Mouse (Mus musculus): ENCODE measurements around the gene Plxnc1. TPM values are rescaled to one million over a fixed set of nuclear protein-coding genes. Genes with fewer than 3 reads are reported as not detected.

Plxnc1 gene
- polyA plus RNA-seq, 1 experiment from 2014 or later = 11.1 TPM

DNA sequence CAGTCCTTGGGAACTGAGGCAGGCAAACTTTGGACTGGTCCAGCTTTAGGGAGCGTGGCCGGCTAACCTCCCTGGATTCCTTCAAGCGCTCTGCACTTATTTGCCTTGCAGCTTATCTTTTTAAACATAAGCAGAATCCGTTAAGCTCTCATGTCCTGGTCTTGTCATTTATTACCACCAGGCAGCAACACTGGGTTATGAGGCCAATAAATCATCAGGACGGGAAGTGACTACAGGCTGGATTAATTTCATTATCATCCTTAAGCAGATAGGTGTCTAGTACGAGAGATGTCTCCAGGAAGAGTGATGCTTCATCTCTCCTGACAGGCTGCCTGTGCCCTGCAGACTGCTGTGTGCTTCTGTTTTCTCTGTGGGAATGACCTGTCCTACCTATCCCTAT, 136.4 kb downstream of the Plxnc1 start:
- WGBS = 83% methylated on average over 6 of the region's 6 CpGs
- no peaks in the 10 kb centered on the region for H3K9me3 ChIP-seq (ENCODE audit: control insufficient read depth, low read length)
- ATAC-seq = no peak

DNA sequence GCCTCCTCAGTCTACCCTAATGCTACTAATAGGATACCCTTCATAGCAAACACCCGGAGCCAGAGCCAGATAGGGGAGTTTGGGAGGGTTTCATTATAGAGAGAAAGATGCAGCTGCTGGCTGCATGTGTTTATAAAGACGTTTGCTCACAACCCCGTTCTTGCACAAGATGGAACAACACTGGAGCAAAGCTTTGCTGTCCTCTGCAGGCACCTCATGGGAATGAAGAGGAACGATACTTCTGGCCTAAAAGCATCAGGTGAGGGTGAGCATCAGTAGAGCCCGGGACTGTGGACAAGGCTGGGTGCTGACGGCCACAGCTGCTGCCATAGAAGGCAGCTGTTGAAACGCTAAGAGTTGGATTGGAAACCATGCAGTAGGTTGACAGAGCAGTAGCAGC, 137.3 kb downstream of the Plxnc1 start:
- no peaks in the 10 kb centered on the region for H3K27me3 ChIP-seq (replicated peaks; ENCODE audit: control insufficient read depth, insufficient read depth, low read length)
- no peak overlapping the region for H3K4me3 ChIP-seq (replicated peaks; ENCODE audit: low read length)
- H3K9me3 ChIP-seq (ENCODE audit: control insufficient read depth, low read length) = no peaks in the 10 kb centered on the region
- H3K36me3 ChIP-seq (ENCODE audit: control insufficient read depth, insufficient read depth) = no peaks in the 10 kb centered on the region
- H3K27ac ChIP-seq (ENCODE audit: low read length) = no peak overlapping the region
- peaks cover 7% of the 10 kb centered on the region for H3K4me1 ChIP-seq (replicated peaks; ENCODE audit: control insufficient read depth, insufficient read depth, low read length)
- no peak overlapping the region for H3K4me2 ChIP-seq (ENCODE audit: low read length)
- no peak for ATAC-seq
- 75% methylated on average over 7 of the region's 7 CpGs for WGBS
- no peak overlapping the region for H3K9ac ChIP-seq (replicated peaks; ENCODE audit: low read depth, low read length)

More for the DNA sequence above, 136.4 kb downstream of the Plxnc1 start:
- Histone ChIP-seq H3K9ac (replicated peaks; ENCODE audit: low read depth, low read length) (no peak overlapping the region), H3K4me2 (ENCODE audit: low read length) (no peak overlapping the region), H3K27ac (ENCODE audit: low read length) (no peak overlapping the region), H3K27me3 (replicated peaks; ENCODE audit: control insufficient read depth, insufficient read depth, low read length) (no peaks in the 10 kb centered on the region), H3K36me3 (ENCODE audit: control insufficient read depth, insufficient read depth) (no peaks in the 10 kb centered on the region), H3K4me1 (replicated peaks; ENCODE audit: control insufficient read depth, insufficient read depth, low read length) (peaks cover 16% of the 10 kb centered on the region), H3K4me3 (replicated peaks; ENCODE audit: low read length) (no peak overlapping the region)

DNA sequence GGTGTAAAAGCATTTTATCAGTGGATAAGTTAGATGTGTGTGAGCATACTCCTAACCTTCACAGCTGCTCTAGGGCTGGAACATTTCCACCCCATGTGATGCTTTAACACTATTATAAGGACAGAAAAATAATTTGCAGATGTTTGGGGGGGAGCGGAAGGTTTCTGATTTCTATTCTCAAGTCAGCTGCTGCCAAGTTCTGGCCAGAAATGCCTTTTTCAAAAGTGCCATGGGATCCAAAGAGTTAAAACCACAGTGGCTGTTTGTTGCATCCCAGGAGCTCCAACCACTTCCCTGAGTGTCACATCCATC, 139.8 kb downstream of the Plxnc1 start:
- no peak for ATAC-seq
- H3K4me1 ChIP-seq (replicated peaks; ENCODE audit: control insufficient read depth, insufficient read depth, low read length) = no peaks in the 10 kb centered on the region; the same call in 1 of the 2 replicates
- H3K4me3 ChIP-seq (replicated peaks; ENCODE audit: low read length) = no peak overlapping the region
- H3K4me2 ChIP-seq (ENCODE audit: low read length) = no peak overlapping the region
- H3K27ac ChIP-seq (ENCODE audit: low read length) = no peak overlapping the region
- H3K27me3 ChIP-seq (replicated peaks; ENCODE audit: control insufficient read depth, insufficient read depth, low read length) = no peaks in the 10 kb centered on the region
- H3K36me3 ChIP-seq (ENCODE audit: control insufficient read depth, insufficient read depth) = no peaks in the 10 kb centered on the region
- 82% methylated on average over 1 of the region's 1 CpGs for WGBS
- no peak overlapping the region for H3K9ac ChIP-seq (replicated peaks; ENCODE audit: low read depth, low read length)
- no peaks in the 10 kb centered on the region for H3K9me3 ChIP-seq (ENCODE audit: control insufficient read depth, low read length)

DNA sequence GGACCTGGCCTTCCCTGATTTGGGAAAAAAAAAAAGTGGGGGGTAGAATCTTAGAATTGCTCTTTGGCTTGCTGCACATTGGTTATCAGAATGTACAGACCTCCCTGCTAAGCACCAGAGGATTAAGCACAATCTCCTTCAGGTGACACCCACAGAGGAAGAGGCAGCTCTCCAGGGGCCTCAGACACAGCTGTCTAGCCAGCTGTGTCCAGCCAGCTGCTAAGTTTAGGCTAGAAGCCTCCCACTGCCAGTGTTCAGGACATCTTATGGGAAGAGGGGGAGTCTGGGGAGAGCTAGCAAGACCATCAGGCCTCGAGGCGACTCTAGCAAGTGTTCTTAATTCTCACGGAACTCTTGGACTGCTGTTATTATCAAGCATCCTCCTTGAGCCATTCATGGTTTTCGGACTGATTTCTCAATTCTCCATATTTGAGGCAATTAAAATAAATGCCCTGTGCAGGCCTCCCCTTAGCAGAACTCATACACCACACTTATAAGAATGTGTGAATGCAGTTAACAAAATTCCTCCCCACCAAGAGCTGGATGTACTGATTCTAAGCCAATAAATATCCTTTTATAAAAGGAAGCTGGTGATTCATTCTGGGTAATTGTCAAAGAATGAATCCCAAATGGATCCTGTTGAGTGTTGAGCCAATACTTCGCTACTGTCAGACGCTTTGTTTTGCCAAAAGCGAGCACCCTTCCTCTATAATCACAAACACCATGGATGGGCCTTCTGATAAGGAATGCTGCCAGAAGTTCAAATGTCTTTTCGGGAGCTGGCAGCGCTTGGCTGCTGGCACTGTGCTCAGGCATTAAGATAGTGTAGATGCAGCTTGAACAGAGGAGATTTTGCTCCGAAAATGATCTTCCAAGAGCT, 140.4 kb downstream of the Plxnc1 start:
- peaks cover 4% of the 10 kb centered on the region for H3K4me1 ChIP-seq (replicated peaks; ENCODE audit: control insufficient read depth, insufficient read depth, low read length)
- H3K4me3 ChIP-seq (replicated peaks; ENCODE audit: low read length) = no peak overlapping the region
- H3K9me3 ChIP-seq (ENCODE audit: control insufficient read depth, low read length) = no peaks in the 10 kb centered on the region
- H3K27ac ChIP-seq (ENCODE audit: low read length) = no peak overlapping the region
- H3K27me3 ChIP-seq (replicated peaks; ENCODE audit: control insufficient read depth, insufficient read depth, low read length) = no peaks in the 10 kb centered on the region
- WGBS = 62% methylated on average over 10 of the region's 10 CpGs
- H3K4me2 ChIP-seq (ENCODE audit: low read length) = no peak overlapping the region
- no peaks in the 10 kb centered on the region for H3K36me3 ChIP-seq (ENCODE audit: control insufficient read depth, insufficient read depth)
- ATAC-seq = peak; percentile 48
- no peak overlapping the region for H3K9ac ChIP-seq (replicated peaks; ENCODE audit: low read depth, low read length)

DNA sequence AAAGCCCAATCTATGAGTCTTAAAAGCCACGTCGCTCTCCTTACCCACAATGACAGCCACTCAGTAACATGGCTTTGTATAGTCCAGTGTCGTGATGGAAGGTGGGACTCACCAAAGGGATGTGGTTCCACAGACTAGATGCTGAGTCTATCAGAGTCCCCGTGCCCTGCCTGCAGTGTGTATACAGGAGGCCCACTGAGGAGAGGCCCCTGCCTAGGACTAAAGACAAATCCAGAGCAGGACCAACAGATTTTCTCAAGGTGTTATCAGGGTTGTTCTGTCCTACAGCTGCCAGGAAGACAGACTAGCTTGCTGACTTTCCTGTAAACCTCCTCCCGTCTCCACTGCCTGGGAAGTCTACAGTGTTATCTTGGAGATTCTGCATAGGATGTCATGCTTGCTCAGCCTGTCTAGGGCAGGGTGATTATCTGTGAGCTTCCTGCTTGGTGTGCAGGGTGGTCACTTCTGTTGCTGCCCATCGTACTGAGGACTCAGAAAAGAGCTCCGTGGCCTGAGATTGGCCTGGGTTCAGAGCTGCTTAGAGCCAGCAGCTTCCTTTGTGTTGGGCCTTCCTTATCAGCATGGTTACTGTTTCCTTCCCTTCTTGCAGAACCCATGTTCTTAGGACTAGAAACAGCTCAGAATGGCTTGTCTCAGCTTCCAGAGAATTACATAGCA, 143.8 kb downstream of the Plxnc1 start:
- Histone ChIP-seq H3K4me2 (ENCODE audit: low read length) (no peak overlapping the region), H3K27me3 (replicated peaks; ENCODE audit: control insufficient read depth, insufficient read depth, low read length) (no peaks in the 10 kb centered on the region), H3K9me3 (ENCODE audit: control insufficient read depth, low read length) (no peaks in the 10 kb centered on the region), H3K27ac (ENCODE audit: low read length) (no peak overlapping the region), H3K9ac (replicated peaks; ENCODE audit: low read depth, low read length) (no peak overlapping the region), H3K4me3 (replicated peaks; ENCODE audit: low read length) (no peak overlapping the region), H3K4me1 (replicated peaks; ENCODE audit: control insufficient read depth, insufficient read depth, low read length) (peaks cover 6% of the 10 kb centered on the region), H3K36me3 (ENCODE audit: control insufficient read depth, insufficient read depth) (peaks cover 2% of the 10 kb centered on the region; the same call in 1 of the 2 replicates)
- 86% methylated on average over 7 of the region's 7 CpGs for WGBS
- no peak for ATAC-seq

DNA sequence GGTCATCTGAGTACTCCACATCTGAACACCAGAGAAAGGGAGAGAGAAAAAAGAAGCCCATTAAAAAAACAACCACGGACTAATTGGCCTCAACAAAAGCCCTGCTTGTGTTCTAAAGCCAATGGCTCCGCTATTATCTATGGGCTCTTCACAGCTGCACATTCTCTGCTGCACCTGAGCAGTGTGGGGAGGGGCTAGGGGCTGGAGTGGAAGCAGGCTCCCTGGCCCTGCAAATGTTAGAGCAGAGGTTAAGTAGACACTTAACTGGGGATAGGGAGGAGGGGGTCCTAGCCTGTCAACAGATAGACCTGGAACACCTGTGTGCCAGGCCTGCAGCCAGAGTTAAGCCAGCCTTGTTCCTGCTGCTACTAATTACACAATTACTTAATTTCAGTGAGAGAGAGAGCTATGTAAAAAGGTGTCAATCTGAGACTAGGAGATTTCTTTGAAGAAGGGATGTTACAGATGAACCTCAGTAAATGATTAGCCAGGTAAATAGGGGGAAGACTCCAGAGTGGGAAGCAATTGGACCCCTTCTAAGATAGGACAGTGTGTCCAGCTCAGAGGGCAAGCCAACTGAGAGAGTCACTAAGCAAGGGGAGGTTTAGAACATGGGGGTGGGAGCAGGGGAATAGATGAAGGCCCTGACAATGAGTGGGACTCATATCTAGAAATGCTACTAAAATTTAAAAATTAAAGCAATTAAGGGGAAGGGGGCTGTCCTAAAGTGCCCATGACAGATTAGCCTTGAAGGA, 145.0 kb downstream of the Plxnc1 start:
- ATAC-seq = no peak; the same call in 1 of the 2 replicates
- peaks cover 6% of the 10 kb centered on the region for H3K4me1 ChIP-seq (replicated peaks; ENCODE audit: control insufficient read depth, insufficient read depth, low read length)
- no peaks in the 10 kb centered on the region for H3K9me3 ChIP-seq (ENCODE audit: control insufficient read depth, low read length)
- H3K4me2 ChIP-seq (ENCODE audit: low read length) = no peak overlapping the region
- 14% methylated on average over 2 of the region's 2 CpGs for WGBS
- 0 out of 2 replicates have a peak overlapping the region, but pooled peaks have one; percentile 10 for H3K27ac ChIP-seq (ENCODE audit: low read length)
- H3K36me3 ChIP-seq (ENCODE audit: control insufficient read depth, insufficient read depth) = peaks cover 4% of the 10 kb centered on the region; the same call in 1 of the 2 replicates
- no peak overlapping the region for H3K9ac ChIP-seq (replicated peaks; ENCODE audit: low read depth, low read length)
- no peaks in the 10 kb centered on the region for H3K27me3 ChIP-seq (replicated peaks; ENCODE audit: control insufficient read depth, insufficient read depth, low read length)
- no peak overlapping the region for H3K4me3 ChIP-seq (replicated peaks; ENCODE audit: low read length)

DNA sequence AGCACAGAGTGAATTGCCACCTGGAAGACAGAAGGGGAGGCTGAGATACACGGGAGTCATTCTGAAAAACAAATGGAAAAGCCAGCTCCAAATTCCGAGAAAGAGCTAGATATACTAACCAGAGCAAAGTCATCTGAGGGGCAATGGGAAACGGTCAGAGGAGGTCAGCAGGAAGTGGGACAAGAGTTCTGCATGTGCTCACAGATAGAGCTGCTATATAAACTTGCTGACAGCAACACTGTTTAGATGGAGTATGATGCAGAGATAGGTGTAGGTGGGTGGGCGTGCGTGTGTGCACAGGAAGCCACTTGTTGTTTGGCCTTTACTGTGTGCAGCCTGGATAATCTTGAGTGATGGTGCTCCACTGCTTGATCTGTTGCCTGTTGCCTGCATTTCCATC, 146.5 kb downstream of the Plxnc1 start:
- H3K4me2 ChIP-seq (ENCODE audit: low read length) = no peak overlapping the region
- no peak overlapping the region for H3K9ac ChIP-seq (replicated peaks; ENCODE audit: low read depth, low read length)
- ATAC-seq = no peak
- H3K9me3 ChIP-seq (ENCODE audit: control insufficient read depth, low read length) = no peaks in the 10 kb centered on the region
- H3K36me3 ChIP-seq (ENCODE audit: control insufficient read depth, insufficient read depth) = peaks cover 7% of the 10 kb centered on the region
- no peaks in the 10 kb centered on the region for H3K27me3 ChIP-seq (replicated peaks; ENCODE audit: control insufficient read depth, insufficient read depth, low read length)
- H3K4me3 ChIP-seq (replicated peaks; ENCODE audit: low read length) = no peak overlapping the region
- WGBS = 92% methylated on average over 5 of the region's 5 CpGs
- H3K27ac ChIP-seq (ENCODE audit: low read length) = no peak overlapping the region
- peaks cover 12% of the 10 kb centered on the region for H3K4me1 ChIP-seq (replicated peaks; ENCODE audit: control insufficient read depth, insufficient read depth, low read length)

DNA sequence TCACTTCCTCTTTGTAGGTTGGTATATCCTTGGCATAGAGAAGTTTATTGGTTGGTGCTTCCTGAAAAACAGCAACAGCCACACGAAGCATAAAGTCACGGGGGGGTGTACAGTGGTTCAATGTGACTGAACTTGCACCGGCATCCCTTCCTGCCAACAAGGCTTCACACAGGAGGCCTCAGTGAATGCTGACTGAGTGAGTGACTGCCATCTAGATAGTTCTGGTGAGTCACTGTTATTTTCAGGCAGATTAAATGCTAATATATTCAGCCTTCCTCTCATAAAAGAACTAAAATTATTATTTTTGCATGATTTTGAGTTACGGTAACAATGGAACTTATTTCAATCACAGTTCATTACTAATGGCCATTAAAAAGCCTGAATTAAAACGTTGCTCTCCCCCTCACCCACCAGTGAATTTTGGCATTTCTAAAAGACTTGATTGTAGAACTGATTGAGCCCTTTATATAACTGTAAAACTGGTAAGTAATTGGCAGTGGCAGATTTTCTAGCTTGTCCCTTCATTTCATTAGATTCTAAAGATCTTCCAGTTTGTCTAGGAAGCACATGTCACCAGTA, 149.9 kb downstream of the Plxnc1 start:
- H3K9me3 ChIP-seq (ENCODE audit: control insufficient read depth, low read length) = no peaks in the 10 kb centered on the region
- H3K4me1 ChIP-seq (replicated peaks; ENCODE audit: control insufficient read depth, insufficient read depth, low read length) = peaks cover 12% of the 10 kb centered on the region
- WGBS = 51% methylated on average over 5 of the region's 5 CpGs
- no peaks in the 10 kb centered on the region for H3K27me3 ChIP-seq (replicated peaks; ENCODE audit: control insufficient read depth, insufficient read depth, low read length)
- ATAC-seq = peak; percentile 78
- no peak overlapping the region for H3K9ac ChIP-seq (replicated peaks; ENCODE audit: low read depth, low read length)
- H3K36me3 ChIP-seq (ENCODE audit: control insufficient read depth, insufficient read depth) = peaks cover 13% of the 10 kb centered on the region
- H3K4me2 ChIP-seq (ENCODE audit: low read length) = no peak overlapping the region
- H3K27ac ChIP-seq (ENCODE audit: low read length) = no peak overlapping the region
- no peak overlapping the region for H3K4me3 ChIP-seq (replicated peaks; ENCODE audit: low read length)

DNA sequence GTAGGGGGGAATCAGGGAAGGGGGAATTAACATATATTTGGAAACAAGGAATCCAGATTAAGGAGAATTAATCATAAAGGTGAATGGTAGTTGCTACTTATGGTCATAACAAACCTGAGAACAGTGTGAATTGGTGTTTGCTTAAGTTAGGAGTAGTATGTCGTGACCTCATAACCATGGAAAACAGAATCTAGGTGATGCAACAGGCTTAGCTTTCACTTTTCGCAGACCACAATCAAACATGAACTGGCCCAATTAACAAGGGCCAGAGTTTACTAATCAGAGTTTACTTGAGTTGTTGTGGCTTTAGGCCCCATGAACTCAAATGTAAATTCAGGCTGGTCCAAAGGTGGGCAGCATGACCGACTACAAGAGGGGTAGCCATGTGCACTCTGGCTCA, 150.7 kb downstream of the Plxnc1 start:
- H3K27ac ChIP-seq (ENCODE audit: low read length) = no peak overlapping the region
- H3K36me3 ChIP-seq (ENCODE audit: control insufficient read depth, insufficient read depth) = peaks cover 13% of the 10 kb centered on the region
- H3K4me3 ChIP-seq (replicated peaks; ENCODE audit: low read length) = no peak overlapping the region
- no peak for ATAC-seq
- no peak overlapping the region for H3K4me2 ChIP-seq (ENCODE audit: low read length)
- H3K9me3 ChIP-seq (ENCODE audit: control insufficient read depth, low read length) = no peaks in the 10 kb centered on the region
- 93% methylated on average over 3 of the region's 3 CpGs for WGBS
- H3K9ac ChIP-seq (replicated peaks; ENCODE audit: low read depth, low read length) = no peak overlapping the region
- H3K27me3 ChIP-seq (replicated peaks; ENCODE audit: control insufficient read depth, insufficient read depth, low read length) = no peaks in the 10 kb centered on the region
- peaks cover 5% of the 10 kb centered on the region for H3K4me1 ChIP-seq (replicated peaks; ENCODE audit: control insufficient read depth, insufficient read depth, low read length)

Measured in forebrain, embryonic 16.5 days (tissue).